Mouse (Mus musculus) stomach, embryonic 15.5 days (tissue): ENCODE measurements around the gene Gm17267. TPM values are rescaled to one million over a fixed set of nuclear protein-coding genes. Genes with fewer than 3 reads are reported as not detected.
"Not testable (repeated sequence)": the region's sequence is repeated elsewhere in the genome, so short reads cannot be mapped to it uniquely, and the experiment has no call there.

Experiments
- ATAC-seq: fragments of 200-750 bp; cut with Nextera tagmentation; 2 replicates; pipeline ENCODE4 v1.8.0; 2017; ENCODE audit warnings: low read depth, moderate number of reproducible peaks, moderate TSS enrichment; ENCODE audit not compliant: insufficient read depth, low FRiP score
- H3K27ac ChIP-seq: fragments of 300-500 bp; sonication (generic); 2 replicates; pipeline ENCODE4 v1.5.1; 2015; ENCODE audit warnings: mild to moderate bottlenecking, inconsistent platforms
- H3K27me3 ChIP-seq: fragments of 300-500 bp; sonication (generic); replicated peaks from 2 replicates; pipeline ENCODE4 v1.6.1; 2015; ENCODE audit warnings: inconsistent platforms
- H3K36me3 ChIP-seq: fragments of 300-500 bp; sonication (generic); 2 replicates; pipeline ENCODE4 v1.6.1; 2015; ENCODE audit warnings: inconsistent platforms
- H3K4me1 ChIP-seq: fragments of 300-500 bp; sonication (generic); 2 replicates; pipeline ENCODE4 v1.6.1; 2015; ENCODE audit warnings: inconsistent platforms
- H3K4me2 ChIP-seq: fragments of 300-500 bp; sonication (generic); 2 replicates; pipeline ENCODE4 v1.6.1; 2015; ENCODE audit warnings: mild to moderate bottlenecking, inconsistent platforms
- H3K4me3 ChIP-seq: fragments of 300-500 bp; sonication (generic); replicated peaks from 2 replicates; pipeline ENCODE4 v1.5.1; 2015; ENCODE audit warnings: inconsistent platforms
- H3K9ac ChIP-seq: fragments of 300-500 bp; sonication (generic); 2 replicates; pipeline ENCODE4 v1.6.1; 2015; ENCODE audit warnings: inconsistent platforms
- H3K9me3 ChIP-seq: fragments of 300-500 bp; sonication (generic); 2 replicates; pipeline ENCODE4 v1.6.1; 2016; ENCODE audit warnings: inconsistent platforms
- WGBS: fragments of 180-500 bp; shearing (Covaris S2); methylation state at CpG from one replicate; pipeline ENCODE4 v1.1.7; 2015; 5-methylcytosine and 5-hydroxymethylcytosine counted together
- polyA plus RNA-seq: library from polyadenylated mRNA; unstranded; fragments of >200 nt; fragmentation: Nextera tagmentation; extraction: Ambion mirVana; gene quantifications from 2 replicates; pipeline ENCODE4 v1.2.1, GENCODE M21; 2015

Gene Gm17267
- polyA plus RNA-seq: not detected in 2 replicates

DNA sequence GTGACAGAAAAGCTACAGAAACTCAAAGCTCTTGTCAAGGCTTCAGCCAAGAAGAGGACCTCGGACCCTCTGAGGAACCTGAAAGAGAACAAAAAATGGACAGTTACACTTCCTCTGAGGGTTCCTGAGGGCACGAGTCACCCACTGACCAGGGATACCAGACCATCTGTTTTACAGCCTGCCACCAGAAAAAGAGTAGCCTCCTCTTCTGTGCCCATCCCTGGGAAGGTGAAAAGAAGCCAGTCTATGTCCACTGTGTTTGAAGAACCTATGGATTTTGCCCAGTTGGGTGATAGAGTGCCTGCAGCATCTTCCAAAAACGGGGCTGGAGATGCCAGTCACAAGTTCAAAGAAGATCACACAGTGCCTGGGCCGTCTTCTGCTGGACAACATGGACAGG, at the start of gene Gm17267:
Gm17267 (plus strand) TSS at position 301 of the 400 bp plus-strand sequence.
- WGBS: no CpG with 5 or more reads among the region's 4 CpGs
- not testable (repeated sequence) for H3K36me3 ChIP-seq, H3K4me1 ChIP-seq, H3K9me3 ChIP-seq, H3K4me3 ChIP-seq, H3K9ac ChIP-seq, H3K27me3 ChIP-seq, H3K4me2 ChIP-seq, ATAC-seq, H3K27ac ChIP-seq
